ENCODE assay signal across 27 mouse cellular contexts in genomic region chr8:61919145-61919788, GRCm38 (mm10). TPM values are rescaled to one million over a fixed set of nuclear protein-coding genes. Genes with fewer than 3 reads are reported as not detected.
DNase-seq lines count a peak whose midpoint lies in the region; ATAC-seq and TF ChIP-seq lines count a peak whose summit lies in the region.
"Had no signal": no experiment of that assay in that cellular context is flagged by ENCODE, and none has a peak within 500 bp of the region (broad histone marks: within the 10 kb centered on the region; RNA-seq: fewer than 3 reads in every experiment).

No protein-coding gene starts in this region.

- H3K4me2 ChIP-seq in heart, postnatal 0 days (ENCODE audit: low read depth, low read length): no peak overlapping the region
- no peak overlapping the region for H3K4me2 ChIP-seq in stomach, embryonic 15.5 days
- H3K4me2 ChIP-seq in forebrain, embryonic 16.5 days (ENCODE audit: low read length): no peak overlapping the region
- H3K4me2 ChIP-seq: embryonic facial prominence, embryonic 13.5 days; forebrain, embryonic 12.5 days; forebrain, embryonic 15.5 days; heart, embryonic 15.5 days; hindbrain, embryonic 13.5 days had no signal

- no peaks in the 10 kb centered on the region for H3K27me3 ChIP-seq in heart, embryonic 10.5 days (ENCODE audit: insufficient read depth, poor library complexity, severe bottlenecking)
- no peaks in the 10 kb centered on the region for H3K27me3 ChIP-seq in heart, postnatal 0 days (ENCODE audit: control insufficient read depth, insufficient read depth, low read length)
- no peaks in the 10 kb centered on the region for H3K27me3 ChIP-seq in stomach, embryonic 15.5 days (replicated peaks)
- H3K27me3 ChIP-seq in forebrain, embryonic 16.5 days (replicated peaks; ENCODE audit: control insufficient read depth, insufficient read depth, low read length): no peaks in the 10 kb centered on the region
- H3K27me3 ChIP-seq: embryonic facial prominence, embryonic 13.5 days; forebrain, embryonic 12.5 days; forebrain, embryonic 15.5 days; heart, embryonic 15.5 days; hindbrain, embryonic 13.5 days had no signal

- no peak for TF ChIP-seq CTCF in heart, postnatal 0 days (IDR thresholded peaks at IDR 0.05; ENCODE audit: low read depth)

- no peaks in the 10 kb centered on the region for H3K9me3 ChIP-seq in heart, embryonic 10.5 days
- H3K9me3 ChIP-seq in heart, postnatal 0 days (replicated peaks; ENCODE audit: control insufficient read depth, low read length): no peaks in the 10 kb centered on the region
- no peaks in the 10 kb centered on the region for H3K9me3 ChIP-seq in stomach, embryonic 15.5 days
- H3K9me3 ChIP-seq in forebrain, embryonic 16.5 days (ENCODE audit: control insufficient read depth, low read length): no peaks in the 10 kb centered on the region
- H3K9me3 ChIP-seq: embryonic facial prominence, embryonic 10.5 days; embryonic facial prominence, embryonic 13.5 days; forebrain, embryonic 12.5 days; forebrain, embryonic 15.5 days; heart, embryonic 15.5 days; hindbrain, embryonic 10.5 days; hindbrain, embryonic 13.5 days had no signal

- intact Hi-C loops in heart, postnatal 36 days (cut with DNase I): no loop called here

- 81% methylated on average over 2 of the region's 2 CpGs for WGBS in heart, embryonic 10.5 days
- WGBS in heart, postnatal 0 days: 82% methylated on average over 2 of the region's 2 CpGs
- WGBS in stomach, embryonic 15.5 days: 78% methylated on average over 2 of the region's 2 CpGs
- WGBS in forebrain, embryonic 16.5 days: 92% methylated on average over 2 of the region's 2 CpGs

- H3K36me3 ChIP-seq in heart, embryonic 10.5 days: no peaks in the 10 kb centered on the region
- no peaks in the 10 kb centered on the region for H3K36me3 ChIP-seq in heart, postnatal 0 days (replicated peaks; ENCODE audit: control insufficient read depth, insufficient read depth, low read length)
- no peaks in the 10 kb centered on the region for H3K36me3 ChIP-seq in stomach, embryonic 15.5 days
- H3K36me3 ChIP-seq in forebrain, embryonic 16.5 days (ENCODE audit: control insufficient read depth, insufficient read depth): no peaks in the 10 kb centered on the region
- H3K36me3 ChIP-seq: embryonic facial prominence, embryonic 10.5 days; embryonic facial prominence, embryonic 13.5 days; forebrain, embryonic 12.5 days; forebrain, embryonic 15.5 days; heart, embryonic 15.5 days; hindbrain, embryonic 10.5 days; hindbrain, embryonic 13.5 days had no signal

- peak overlapping the region; percentile 77; the same call in 1 of the 2 replicates for H3K27ac ChIP-seq in heart, embryonic 10.5 days
- peak overlapping the region; percentile 6; the same call in 1 of the 2 replicates for H3K27ac ChIP-seq in heart, postnatal 0 days (ENCODE audit: low read depth)
- no peak overlapping the region for H3K27ac ChIP-seq in stomach, embryonic 15.5 days
- no peak overlapping the region for H3K27ac ChIP-seq in forebrain, embryonic 16.5 days (ENCODE audit: low read length)
- H3K27ac ChIP-seq: embryonic facial prominence, embryonic 10.5 days; embryonic facial prominence, embryonic 13.5 days; forebrain, embryonic 12.5 days; forebrain, embryonic 15.5 days; hindbrain, embryonic 10.5 days; hindbrain, embryonic 13.5 days had no signal

- peaks cover 32% of the 10 kb centered on the region for H3K4me1 ChIP-seq in heart, embryonic 10.5 days
- H3K4me1 ChIP-seq in heart, postnatal 0 days (ENCODE audit: control insufficient read depth, insufficient read depth): peaks cover 37% of the 10 kb centered on the region
- H3K4me1 ChIP-seq in stomach, embryonic 15.5 days: no peaks in the 10 kb centered on the region
- no peaks in the 10 kb centered on the region for H3K4me1 ChIP-seq in forebrain, embryonic 16.5 days (replicated peaks; ENCODE audit: control insufficient read depth, insufficient read depth, low read length)
- H3K4me1 ChIP-seq: embryonic facial prominence, embryonic 13.5 days; forebrain, embryonic 12.5 days; forebrain, embryonic 15.5 days; hindbrain, embryonic 10.5 days; hindbrain, embryonic 13.5 days had no signal

- no peak for ATAC-seq in heart, postnatal 0 days (ENCODE audit: insufficient read depth, low read depth)
- peak; percentile 77 for ATAC-seq in stomach, embryonic 15.5 days (ENCODE audit: insufficient read depth, low FRiP score, low read depth)
- ATAC-seq in forebrain, embryonic 16.5 days: no peak
- ATAC-seq: activated CD4-positive, CD25-positive, alpha-beta regulatory T cell, adult 4 months; forebrain, embryonic 15.5 days; hindbrain, embryonic 16.5 days had no signal

- TF ChIP-seq EP300 in heart, postnatal 0 days (IDR thresholded peaks at IDR 0.05; ENCODE audit: low read depth): no peak

- DNase-seq in heart, embryonic 10.5 days (ENCODE audit: low spot score): no peak
- no peak for DNase-seq in heart, postnatal 36 days
- no peak for DNase-seq in heart, postnatal 0 days (ENCODE audit: low spot score)
- DNase-seq in heart, adult 8-10 months (ENCODE audit: low spot score): no peak
- DNase-seq in urinary bladder, adult 2 months (ENCODE audit: low spot score): no peak
- DNase-seq: adrenal gland, adult 8-10 months; adrenal gland, postnatal 25 days; cerebellum, adult 11-12 months; cerebellum, adult 8-10 months; cerebellum, postnatal 10 days; cerebellum, postnatal 36 days; embryo, embryonic 11 days; gastrocnemius, postnatal 10 days; gastrocnemius, postnatal 36 days had no signal

- no peak overlapping the region for H3K4me3 ChIP-seq in heart, embryonic 10.5 days
- no peak overlapping the region for H3K4me3 ChIP-seq in heart, postnatal 0 days (ENCODE audit: low read depth, low read length)
- H3K4me3 ChIP-seq in stomach, embryonic 15.5 days (replicated peaks): no peak overlapping the region
- no peak overlapping the region for H3K4me3 ChIP-seq in forebrain, embryonic 16.5 days (replicated peaks; ENCODE audit: low read length)
- H3K4me3 ChIP-seq: embryonic facial prominence, embryonic 10.5 days; embryonic facial prominence, embryonic 13.5 days; erythroblast, embryonic 14.5 days; forebrain, embryonic 12.5 days; forebrain, embryonic 15.5 days; heart, embryonic 15.5 days; hindbrain, embryonic 10.5 days; hindbrain, embryonic 13.5 days had no signal

- H3K9ac ChIP-seq in heart, postnatal 0 days (replicated peaks; ENCODE audit: low read depth, low read length): no peak overlapping the region
- no peak overlapping the region for H3K9ac ChIP-seq in stomach, embryonic 15.5 days
- H3K9ac ChIP-seq in forebrain, embryonic 16.5 days (replicated peaks; ENCODE audit: low read depth, low read length): no peak overlapping the region
- H3K9ac ChIP-seq: embryonic facial prominence, embryonic 13.5 days; forebrain, embryonic 12.5 days; forebrain, embryonic 15.5 days; heart, embryonic 15.5 days; hindbrain, embryonic 13.5 days had no signal

RNA-seq across cellular contexts. Expression of gene Ddx60, which starts 8.6 kb away (rescaled TPM):
- polyA plus RNA-seq in heart, embryonic 10.5 days (2016; fragmentation: Nextera tagmentation; extraction: Ambion mirVana): 0.57 and 2.0 TPM in 2 replicates
- total RNA-seq in heart, postnatal 36 days (2021): 1 to 10 TPM; 1.3 to 3.1 TPM
- total RNA-seq in heart, postnatal 0 days (2014; rRNA removed; ENCODE audit: low replicate concordance): 1.5 and 2.6 TPM in 2 replicates
- polyA plus RNA-seq in heart, postnatal 0 days (2015; fragmentation: Nextera tagmentation; extraction: Ambion mirVana): 4.5 and 4.7 TPM in 2 replicates
- 1 to 10 TPM in 3 of 4 experiments, under 1 TPM in 1; 0.80 to 2.6 (median 1.9) TPM for total RNA-seq in heart, adult 8-10 months (2022)
- 1.2 and 1.6 TPM in 2 replicates for polyA plus RNA-seq in stomach, embryonic 15.5 days (2015; fragmentation: Nextera tagmentation; extraction: Ambion mirVana)
- 2.7 TPM in 2 replicates for polyA plus RNA-seq in urinary bladder, adult 2 months (2012; rRNA removed)
- polyA plus RNA-seq in forebrain, embryonic 16.5 days (2015; fragmentation: Nextera tagmentation; extraction: Ambion mirVana): 0.11 and 0.33 TPM in 2 replicates
- polyA plus RNA-seq: erythroblast, embryonic 14.5 days had no signal

RNA-seq across cellular contexts. Expression of gene Palld, which starts 16.8 kb away (rescaled TPM):
- 167 and 228 TPM in 2 replicates for polyA plus RNA-seq in heart, embryonic 10.5 days (2016; fragmentation: Nextera tagmentation; extraction: Ambion mirVana)
- 100 to 1,000 TPM; 211 to 235 TPM for total RNA-seq in heart, postnatal 36 days (2021)
- 103 and 111 TPM in 2 replicates for total RNA-seq in heart, postnatal 0 days (2014; rRNA removed; ENCODE audit: low replicate concordance)
- polyA plus RNA-seq in heart, postnatal 0 days (2015; fragmentation: Nextera tagmentation; extraction: Ambion mirVana): 121 and 127 TPM in 2 replicates
- total RNA-seq in heart, adult 8-10 months (2022): 100 to 1,000 TPM; 172 to 203 (median 189) TPM
- polyA plus RNA-seq in stomach, embryonic 15.5 days (2015; fragmentation: Nextera tagmentation; extraction: Ambion mirVana): 95.5 and 103 TPM in 2 replicates
- 147 and 210 TPM in 2 replicates for polyA plus RNA-seq in urinary bladder, adult 2 months (2012; rRNA removed)
- 16.5 and 16.8 TPM in 2 replicates for polyA plus RNA-seq in forebrain, embryonic 16.5 days (2015; fragmentation: Nextera tagmentation; extraction: Ambion mirVana)
- total RNA-seq: granulocyte monocyte progenitor cell, adult 5-6 weeks had no signal

Comparison
In these comparisons a context has a peak if more than half of its experiments do, and no peak if none do; other contexts are left out.
1. H3K27ac ChIP-seq: peak in heart, embryonic 10.5 days (single experiment) and heart, postnatal 0 days (single experiment); none in stomach, embryonic 15.5 days (single experiment) and forebrain, embryonic 16.5 days (single experiment).